Mouse (Mus musculus) CD4-positive, CD25-positive, alpha-beta regulatory T cell, adult 2 months (primary cell): ENCODE results near the gene Zbtb8b.
"Not testable (repeated sequence)": the region's sequence is repeated elsewhere in the genome, so short reads cannot be mapped to it uniquely, and the experiment has no call there.

Source experiments
- DNase-seq: peaks from one replicate; pipeline ENCODE4 v3.0.0-alpha.2; 2012; ENCODE audit warnings: low read depth, low spot score

Zbtb8b gene

GRCm38 (mm10) chr4:129440340-129441063 lies at the start of gene Zbtb8b:
Zbtb8b (minus strand) TSS chr4:129440853.
- DNase-seq = peak; percentile 28

- no peak for DNase-seq
Observed at GRCm38 (mm10) chr4:129481090-129481489, 40.4 kb upstream of the Zbtb8b start.

- DNase-seq = no peak
Observed at GRCm38 (mm10) chr4:129479863-129480262, 39.2 kb upstream of the Zbtb8b start.

- DNase-seq = no peak
Observed at GRCm38 (mm10) chr4:129476047-129476446, 35.4 kb upstream of the Zbtb8b start.

GRCm38 (mm10) chr4:129464286-129464815 lies 23.7 kb upstream of the Zbtb8b start:
- DNase-seq = no peak

GRCm38 (mm10) chr4:129463097-129464059 lies 22.7 kb upstream of the Zbtb8b start:
- DNase-seq = no peak

- DNase-seq = no peak
Observed at GRCm38 (mm10) chr4:129462118-129462517, 21.5 kb upstream of the Zbtb8b start.

GRCm38 (mm10) chr4:129461183-129461960 lies 20.7 kb upstream of the Zbtb8b start, which contains the start of gene Bsdc1:
Bsdc1 (plus strand) TSS chr4:129461581.
- peak; percentile 100 for DNase-seq

- no peak for DNase-seq
Observed at GRCm38 (mm10) chr4:129460827-129461182, 20.2 kb upstream of the Zbtb8b start.

GRCm38 (mm10) chr4:129459726-129460125 lies 19.1 kb upstream of the Zbtb8b start:
- no peak for DNase-seq

- not testable (repeated sequence) for DNase-seq
Observed at GRCm38 (mm10) chr4:129457311-129457710, 16.7 kb upstream of the Zbtb8b start.

- no peak for DNase-seq
Observed at GRCm38 (mm10) chr4:129456126-129456525, 15.5 kb upstream of the Zbtb8b start.

- DNase-seq = peak; percentile 87
Observed at GRCm38 (mm10) chr4:129455265-129455664, 14.6 kb upstream of the Zbtb8b start.

GRCm38 (mm10) chr4:129451471-129452169 lies 11.0 kb upstream of the Zbtb8b start:
- no peak for DNase-seq

- DNase-seq = peak; percentile 48
Observed at GRCm38 (mm10) chr4:129450851-129451250, 10.2 kb upstream of the Zbtb8b start.

GRCm38 (mm10) chr4:129448713-129449112 lies 8.1 kb upstream of the Zbtb8b start:
- DNase-seq = no peak

GRCm38 (mm10) chr4:129447778-129448563 lies 7.3 kb upstream of the Zbtb8b start:
- no peak for DNase-seq

GRCm38 (mm10) chr4:129447360-129447759 lies 6.7 kb upstream of the Zbtb8b start:
- DNase-seq = no peak

- no peak for DNase-seq
Observed at GRCm38 (mm10) chr4:129441145-129441544, 492 bp upstream of the Zbtb8b start.

GRCm38 (mm10) chr4:129418321-129418720 lies 22.3 kb downstream of the Zbtb8b start:
- no peak for DNase-seq
